Mouse (Mus musculus): ENCODE results near the gene Tmem178b. TPM values are rescaled to one million over a fixed set of nuclear protein-coding genes. Genes with fewer than 3 reads are reported as not detected.
A peak's percentile ranks its signal among the peaks of the same experiment; 100 is the strongest.

Gene Tmem178b
- total RNA-seq, 2 experiments from 2014 or later = 295 to 302 TPM

GRCm38 (mm10) chr6:40144371-40144770 lies 271.3 kb downstream of the Tmem178b start:
- no peak for DNase-seq (ENCODE audit: low spot score in 2 of 2)

- no peak for DNase-seq (ENCODE audit: low spot score in 2 of 2)
Observed at GRCm38 (mm10) chr6:40145601-40146000, 272.5 kb downstream of the Tmem178b start.

GRCm38 (mm10) chr6:40152241-40152640 lies 279.2 kb downstream of the Tmem178b start:
- no peak for DNase-seq (ENCODE audit: low spot score in 2 of 2)

- DNase-seq (ENCODE audit: low spot score in 2 of 2) = no peak
Observed at GRCm38 (mm10) chr6:40161381-40161780, 288.3 kb downstream of the Tmem178b start.

- no peak for DNase-seq (ENCODE audit: low spot score in 2 of 2)
Observed at GRCm38 (mm10) chr6:40173559-40173958, 300.5 kb downstream of the Tmem178b start.

GRCm38 (mm10) chr6:40177870-40178269 lies 304.8 kb downstream of the Tmem178b start:
- DNase-seq (ENCODE audit: low spot score in 2 of 2) = peak in 1 of 2 experiments; percentile 20

GRCm38 (mm10) chr6:40180551-40180950 lies 307.5 kb downstream of the Tmem178b start:
- DNase-seq (ENCODE audit: low spot score in 2 of 2) = no peak

- no peak for DNase-seq (ENCODE audit: low spot score in 2 of 2)
Observed at GRCm38 (mm10) chr6:40200661-40201060, 327.6 kb downstream of the Tmem178b start.

- DNase-seq (ENCODE audit: low spot score in 2 of 2) = no peak
Observed at GRCm38 (mm10) chr6:40202602-40203001, 329.5 kb downstream of the Tmem178b start.

- DNase-seq (ENCODE audit: low spot score in 2 of 2) = no peak
Observed at GRCm38 (mm10) chr6:40205380-40205779, 332.3 kb downstream of the Tmem178b start.

GRCm38 (mm10) chr6:40208014-40208413 lies 334.9 kb downstream of the Tmem178b start:
- no peak for DNase-seq (ENCODE audit: low spot score in 2 of 2)

GRCm38 (mm10) chr6:40209172-40209571 lies 336.1 kb downstream of the Tmem178b start:
- no peak for DNase-seq (ENCODE audit: low spot score in 2 of 2)

- no peak for DNase-seq (ENCODE audit: low spot score in 2 of 2)
Observed at GRCm38 (mm10) chr6:40217154-40217553, 344.1 kb downstream of the Tmem178b start.

GRCm38 (mm10) chr6:40217651-40218050 lies 344.6 kb downstream of the Tmem178b start:
- no peak for DNase-seq (ENCODE audit: low spot score in 2 of 2)

GRCm38 (mm10) chr6:40220634-40221120 lies 347.6 kb downstream of the Tmem178b start:
- no peak for DNase-seq (ENCODE audit: low spot score in 2 of 2)

- no peak for DNase-seq (ENCODE audit: low spot score in 2 of 2)
Observed at GRCm38 (mm10) chr6:40225585-40226280, 352.7 kb downstream of the Tmem178b start.

GRCm38 (mm10) chr6:40228981-40229380 lies 355.9 kb downstream of the Tmem178b start:
- no peak for DNase-seq (ENCODE audit: low spot score in 2 of 2)

GRCm38 (mm10) chr6:40229985-40230384 lies 356.9 kb downstream of the Tmem178b start:
- DNase-seq (ENCODE audit: low spot score in 2 of 2) = peak in 1 of 2 experiments; percentile 43

GRCm38 (mm10) chr6:40234066-40234465 lies 361.0 kb downstream of the Tmem178b start:
- no peak for DNase-seq (ENCODE audit: low spot score in 2 of 2)

GRCm38 (mm10) chr6:40235793-40236470 lies 362.9 kb downstream of the Tmem178b start:
- DNase-seq (ENCODE audit: low spot score in 2 of 2) = peak; percentile 80 to 82

- DNase-seq (ENCODE audit: low spot score in 2 of 2) = peak; percentile 17 to 43
Observed at GRCm38 (mm10) chr6:40236841-40237765, 364.0 kb downstream of the Tmem178b start.
